Mouse (Mus musculus) brain, embryonic 14.5 days (tissue): ENCODE measurements around the gene Gjb4. TPM values are rescaled to one million over a fixed set of nuclear protein-coding genes. Genes with fewer than 3 reads are reported as not detected.

ENCODE experiments used
- DNase-seq: peaks from one replicate; pipeline ENCODE4 v3.0.0-alpha.2; 2011; ENCODE audit warnings: low read depth
- CTCF ChIP-seq: fragments of 200-500 bp; IDR thresholded peaks from 2 replicates; pipeline ENCODE4 v1.5.1; 2012; ENCODE audit warnings: inconsistent platforms, mild to moderate bottlenecking, moderate library complexity, borderline replicate concordance; ENCODE audit not compliant: insufficient read depth, insufficient read length; ENCODE audit errors: extremely low read depth
- POLR2A ChIP-seq: fragments of 200-500 bp; IDR thresholded peaks from 2 replicates; pipeline ENCODE4 v1.6.1; 2012; ENCODE audit warnings: mild to moderate bottlenecking, inconsistent platforms, borderline replicate concordance; ENCODE audit not compliant: poor library complexity, insufficient read depth, insufficient read length, severe bottlenecking; ENCODE audit errors: extremely low read depth
- polyA plus RNA-seq: library from polyadenylated mRNA; depleted of rRNA; stranded (reverse); fragments of >200 nt; gene quantifications from 2 replicates; pipeline ENCODE4 v1.2.3, GENCODE M21; 2012

Gjb4 gene
- polyA plus RNA-seq, 1 experiment, result 0.05 TPM

GRCm38 (mm10) chr4:127370447-127370846 is 16.6 kb upstream of the Gjb4 start:
- TF ChIP-seq POLR2A, result no peak
- TF ChIP-seq CTCF, result peak; percentile 58; the same call in 1 of the 2 replicates
- DNase-seq, result peak; percentile 16

DNA sequence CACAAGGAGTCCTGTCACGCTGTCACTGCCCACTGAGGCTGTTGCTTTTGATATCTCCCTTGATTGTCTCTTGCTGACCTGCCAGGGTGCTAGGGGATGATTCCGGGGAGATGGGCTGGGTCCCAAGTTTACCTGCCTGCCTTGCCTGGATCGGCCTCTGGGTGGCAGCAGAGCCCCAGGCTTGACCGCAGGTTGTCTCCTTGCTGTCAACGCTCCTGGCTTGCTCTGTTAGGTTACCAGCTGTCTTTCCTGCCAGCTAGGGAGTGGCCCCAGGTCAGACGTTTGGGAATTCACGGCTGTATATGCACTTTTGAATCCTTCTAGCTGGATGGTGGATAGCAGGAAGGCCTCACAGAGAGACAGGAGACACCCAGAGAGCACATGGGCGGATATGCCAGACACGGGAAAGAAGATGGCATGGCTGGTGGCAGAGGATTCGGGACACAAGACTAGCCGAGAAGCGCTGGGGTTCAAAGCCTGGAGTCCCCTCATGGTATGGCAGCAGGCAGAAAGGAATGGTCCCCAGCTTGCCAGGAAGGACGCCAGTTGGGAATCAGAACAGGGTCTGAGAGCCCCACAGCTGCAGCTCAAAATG is 14.6 kb upstream of the Gjb4 start:
- TF ChIP-seq POLR2A (no peak), CTCF (peak; percentile 99)
- peak; percentile 81 for DNase-seq

DNA sequence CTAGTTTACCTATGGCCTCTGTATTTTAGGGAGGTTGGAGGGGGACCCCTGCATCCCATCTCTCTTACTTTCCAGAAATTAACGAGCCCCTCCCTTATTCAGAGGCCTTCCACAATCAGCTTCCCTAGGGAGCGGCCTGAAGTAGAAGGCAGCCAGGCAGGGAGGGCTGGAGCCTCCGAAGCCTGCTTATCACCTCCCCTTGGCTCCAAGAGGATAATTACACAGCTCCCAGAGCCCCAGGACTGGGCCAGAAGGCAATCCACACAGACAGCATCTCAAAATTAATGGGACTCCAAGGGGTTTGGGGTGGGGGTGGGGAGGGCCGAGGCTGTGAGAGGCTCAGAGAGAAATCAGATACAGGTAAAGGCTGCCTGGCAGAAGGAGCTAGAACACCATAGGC is 12.0 kb upstream of the Gjb4 start:
- DNase-seq, result peak; percentile 42
- no peak for TF ChIP-seq POLR2A

DNA sequence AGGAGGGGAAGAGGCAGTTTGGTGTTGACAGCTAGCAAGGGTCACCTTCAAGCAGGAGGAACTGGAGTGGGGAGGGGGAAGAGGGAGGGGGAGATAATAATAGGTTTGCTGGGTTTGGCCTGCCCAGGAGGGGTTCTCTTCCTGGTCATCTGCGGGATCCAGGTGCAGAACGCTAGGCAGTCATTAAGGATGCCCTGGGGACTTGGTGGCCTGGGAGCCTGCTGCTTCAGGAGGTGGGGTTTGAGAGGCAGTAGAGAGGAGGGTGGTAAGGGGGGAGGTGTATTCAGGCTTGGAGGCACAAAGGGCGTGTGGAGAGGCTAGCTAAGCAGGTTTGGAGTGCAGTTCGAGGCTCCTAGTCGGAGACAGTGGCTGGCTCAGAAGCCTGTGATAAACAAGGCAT is 11.6 kb upstream of the Gjb4 start:
- peak; percentile 22 for DNase-seq
- no peak for TF ChIP-seq POLR2A
- no peak for TF ChIP-seq CTCF

GRCm38 (mm10) chr4:127364431-127364830 is 10.6 kb upstream of the Gjb4 start:
- TF ChIP-seq CTCF, result no peak
- no peak for TF ChIP-seq POLR2A
- DNase-seq, result no peak

DNA sequence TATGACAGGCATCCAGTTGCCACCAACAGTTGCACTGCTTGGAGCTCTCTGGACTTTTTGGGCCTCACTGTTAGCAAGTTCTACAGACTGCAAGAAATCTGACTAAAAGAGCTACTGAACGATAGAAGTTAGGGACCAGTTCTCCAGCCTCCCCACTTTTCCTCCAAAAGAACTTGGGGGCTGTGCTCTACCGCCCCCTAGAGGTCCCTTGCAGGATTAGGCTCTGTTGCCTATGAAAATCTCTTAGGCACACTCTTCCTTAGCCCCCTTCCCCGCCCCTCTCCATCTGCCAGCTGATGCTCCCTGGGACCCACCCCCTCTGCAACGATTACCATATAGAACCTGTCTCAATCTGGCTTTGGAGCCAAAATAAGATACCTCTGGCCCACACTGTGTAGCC is 9.4 kb upstream of the Gjb4 start:
- no peak for DNase-seq
- TF ChIP-seq POLR2A (no peak), CTCF (peak; percentile 46; the same call in 1 of the 2 replicates)

GRCm38 (mm10) chr4:127362520-127362919 is 8.6 kb upstream of the Gjb4 start:
- DNase-seq, result no peak
- no peak for TF ChIP-seq CTCF
- TF ChIP-seq POLR2A, result no peak

DNA sequence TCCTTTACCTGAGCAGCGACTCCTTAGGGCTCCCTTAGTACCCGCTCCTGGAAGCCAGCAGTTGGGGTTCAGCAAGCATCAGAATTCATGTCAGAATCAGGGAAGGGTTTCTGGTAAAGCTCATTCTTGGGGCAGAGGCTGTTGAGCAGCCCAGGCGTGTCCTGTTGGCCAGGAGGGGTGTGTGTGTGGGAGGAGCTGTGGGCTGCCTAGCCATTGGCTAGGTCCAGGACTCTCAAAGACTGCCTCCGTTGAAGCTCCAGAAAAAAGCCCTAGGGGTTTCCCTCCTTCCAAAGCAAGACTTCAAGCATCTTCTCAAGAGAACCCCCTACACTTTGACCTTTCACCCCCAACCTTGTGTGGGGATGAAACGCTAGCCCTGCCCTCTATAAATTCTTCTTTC is 4.1 kb upstream of the Gjb4 start, which contains the start of gene Gjb5:
Gene Gjb5 (minus strand): TSS at position 164 of the 400 bp plus-strand sequence.
- DNase-seq, result no peak
- TF ChIP-seq POLR2A (no peak), CTCF (no peak)

- peak; percentile 12 for DNase-seq
- TF ChIP-seq POLR2A (no peak), CTCF (no peak)
Observed at GRCm38 (mm10) chr4:127354506-127355485, 915 bp upstream of the Gjb4 start.

DNA sequence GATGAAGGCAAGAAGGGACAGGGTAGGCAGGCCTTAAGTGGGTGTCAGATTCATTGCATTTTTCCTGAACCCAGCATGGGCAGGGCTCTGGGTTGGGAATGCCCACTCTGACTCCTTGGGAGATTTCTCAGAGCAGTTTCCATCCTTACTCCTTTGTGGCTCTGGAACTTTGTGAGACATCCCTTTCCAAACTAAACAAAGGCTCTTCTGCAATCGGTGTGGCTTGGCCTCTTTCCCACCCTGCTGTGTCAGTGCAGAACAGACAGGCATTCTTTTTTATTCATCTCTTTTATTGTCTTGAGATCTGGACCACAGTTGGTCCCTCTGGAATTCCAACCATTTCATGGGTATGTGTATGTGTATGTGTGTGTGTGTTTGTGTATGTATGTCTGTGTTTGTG is 1.3 kb downstream of the Gjb4 start:
- DNase-seq, result peak; percentile 28

DNA sequence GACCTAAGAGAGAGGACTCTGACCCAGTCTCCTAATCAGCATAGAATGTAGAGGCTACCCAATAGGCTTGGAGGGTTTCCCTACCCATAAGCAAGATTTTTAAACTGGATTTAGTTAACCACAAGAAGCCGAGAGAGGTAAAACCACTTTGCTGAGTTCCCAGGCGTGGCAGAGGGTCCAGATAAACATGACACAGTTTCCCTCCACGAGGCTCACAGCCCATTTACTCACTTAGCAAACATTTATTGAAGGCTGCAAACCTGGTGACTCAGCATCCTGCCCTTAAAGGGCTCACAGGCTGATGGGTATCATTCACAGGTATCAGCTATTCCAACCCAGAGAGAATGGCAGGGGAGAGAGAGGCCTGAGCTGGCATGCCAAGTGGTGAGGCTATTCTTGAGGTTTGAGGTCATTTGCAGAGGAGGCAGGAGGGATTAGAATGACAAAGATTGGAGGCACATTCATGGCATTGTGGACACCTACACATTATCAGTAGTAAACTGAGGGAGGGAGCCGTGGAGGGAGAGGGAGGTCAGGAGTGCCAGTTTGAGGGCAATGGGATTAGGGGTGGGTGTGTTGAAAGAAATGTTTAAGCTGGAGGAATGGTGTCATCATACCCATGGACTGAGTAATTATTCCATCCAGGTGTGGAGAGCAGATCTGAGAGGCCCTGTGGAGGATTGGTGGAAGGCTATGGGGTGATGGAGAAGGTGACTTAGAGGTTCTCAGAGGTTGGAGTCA is 4.2 kb downstream of the Gjb4 start:
- TF ChIP-seq POLR2A (no peak), CTCF (no peak)
- DNase-seq, result no peak

More for the DNA sequence above, 1.3 kb downstream of the Gjb4 start:
- TF ChIP-seq POLR2A (no peak), CTCF (no peak)
